Mouse (Mus musculus) adrenal gland, postnatal 10 days (tissue): ENCODE measurements at regions not wholly inside any gene's neighbourhood (a gene's known extent, or its start where the extent isn't known, plus 50 kb on each side); places are given as distances from the start of the nearest gene placed in this dataset.
A peak's percentile ranks its signal among the peaks of the same experiment; 100 is the strongest.

Experiments
- DNase-seq: peaks from one replicate; pipeline ENCODE4 v3.0.0; 2021; ENCODE audit warnings: mixed read lengths

DNA sequence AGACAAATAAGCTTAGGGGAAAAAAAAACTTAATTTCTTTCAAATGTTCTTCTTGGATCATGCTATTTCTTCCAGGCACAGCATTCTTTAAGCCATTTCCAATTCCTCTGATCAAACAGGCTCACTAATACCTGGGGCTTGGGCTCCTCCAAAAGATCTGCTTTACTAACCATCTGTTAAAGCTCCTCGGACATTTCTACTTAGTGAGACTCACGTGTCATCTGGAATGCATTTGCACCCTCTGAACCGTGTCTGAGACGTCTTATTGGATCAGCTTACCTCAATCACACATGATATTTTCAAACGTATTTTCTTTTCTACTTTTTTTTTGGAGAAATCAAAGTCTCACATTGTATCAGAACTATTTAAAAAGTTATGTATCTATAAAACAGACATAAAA lies 132.4 kb downstream of the Npr3 start:
- DNase-seq, result no peak

DNA sequence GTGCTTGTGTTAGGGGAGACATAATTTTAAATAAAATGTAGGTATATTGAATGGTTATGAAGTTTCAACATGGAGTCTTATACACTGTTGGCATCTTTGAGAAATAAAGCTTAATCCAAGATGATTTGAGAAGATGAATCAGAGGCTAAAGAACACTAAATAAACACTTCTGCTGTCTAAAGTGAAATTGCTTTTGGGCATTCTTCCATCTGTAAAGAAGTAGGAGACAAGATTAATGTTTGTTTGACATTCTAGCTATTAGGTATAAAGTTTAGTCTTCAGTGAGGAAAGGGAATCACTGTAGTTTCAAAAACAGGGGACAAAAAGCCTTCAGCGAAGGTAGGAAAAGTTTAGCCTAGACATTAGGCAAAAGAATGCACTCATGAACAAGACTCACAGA lies 136.5 kb downstream of the Npr3 start:
- DNase-seq, result no peak

DNA sequence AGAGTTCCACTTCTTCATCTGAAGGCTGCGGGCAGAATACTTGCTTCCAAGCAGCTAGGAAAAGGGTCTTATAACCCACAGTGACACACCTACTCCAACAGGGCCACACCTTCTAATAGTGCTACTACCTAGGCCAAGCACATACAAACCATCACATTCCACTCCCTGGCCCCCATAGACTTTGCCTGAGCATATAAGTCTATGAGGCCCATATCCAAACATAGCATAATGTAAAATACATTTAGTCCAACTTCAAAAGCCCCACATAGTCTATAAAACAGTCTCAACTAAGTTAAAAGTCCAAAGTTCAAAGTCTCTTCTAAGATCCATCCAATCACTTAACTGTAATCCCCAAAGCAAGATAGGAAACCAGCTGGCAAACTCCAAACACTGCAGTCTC lies 149.1 kb downstream of the Npr3 start:
- DNase-seq, result no peak

DNA sequence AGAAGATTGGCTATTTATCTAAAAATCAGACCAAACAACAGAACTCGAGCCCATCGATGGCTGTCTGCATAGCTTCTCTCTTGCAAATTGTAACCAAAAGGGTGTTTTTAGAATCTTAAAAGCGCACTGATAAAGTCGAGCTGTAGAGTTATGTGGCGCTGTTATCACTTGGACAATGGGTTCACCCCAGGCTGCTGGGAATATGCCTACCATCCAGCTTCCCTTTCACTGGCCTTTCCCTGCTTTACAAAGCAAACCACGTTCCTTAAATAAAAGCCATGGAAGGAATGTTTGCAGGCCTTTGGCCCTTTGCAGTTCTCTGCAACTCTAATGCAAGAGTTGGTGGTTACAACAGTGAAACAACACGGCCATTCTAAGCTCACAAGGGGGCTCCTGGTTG lies 150.3 kb downstream of the Npr3 start:
- no peak for DNase-seq

- peak; percentile 71 for DNase-seq
Observed at GRCm38 (mm10) chr15:11753216-11753615, 153.9 kb downstream of the Npr3 start.

DNA sequence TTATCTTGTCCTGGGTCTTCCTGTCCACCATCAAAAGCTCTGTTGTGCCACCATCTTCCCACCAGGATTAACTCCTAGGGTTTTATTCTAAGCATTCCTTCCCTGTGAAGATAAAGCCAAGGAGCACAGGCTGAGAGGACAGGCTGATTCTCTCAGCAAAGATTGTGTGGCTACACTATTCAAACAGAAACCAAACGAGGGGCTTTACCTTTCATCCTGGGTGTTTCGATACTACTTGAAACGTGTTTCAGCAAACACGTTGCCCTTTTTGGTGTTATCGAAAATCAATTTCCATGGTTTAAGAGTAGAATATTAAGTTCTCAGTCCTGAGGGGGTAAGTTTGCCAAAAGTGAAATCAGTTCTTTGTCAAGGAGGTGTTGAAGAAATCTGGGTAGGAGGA lies 156.2 kb downstream of the Npr3 start:
- no peak for DNase-seq

- no peak for DNase-seq
Observed at GRCm38 (mm10) chr15:11749509-11749908, 157.6 kb downstream of the Npr3 start.

DNA sequence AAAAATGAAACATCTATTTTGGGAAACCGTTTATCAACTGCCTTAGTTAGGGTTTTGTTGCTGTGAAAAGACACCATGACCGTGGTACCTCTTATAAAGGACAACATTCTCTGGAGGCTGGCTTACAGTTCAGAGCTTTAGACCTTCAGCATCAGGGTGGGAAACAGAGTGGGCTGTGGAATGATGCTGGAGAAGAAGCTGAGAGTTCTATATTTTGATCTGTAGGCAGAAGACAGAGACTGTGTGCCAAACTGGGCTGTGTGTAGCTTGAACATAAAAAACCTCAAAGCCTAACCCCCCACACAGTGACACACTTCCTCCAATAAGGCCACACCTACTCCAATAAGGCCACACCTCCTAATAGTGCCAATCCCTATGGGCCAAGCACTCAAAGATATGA lies 158.8 kb downstream of the Npr3 start:
- no peak for DNase-seq

DNA sequence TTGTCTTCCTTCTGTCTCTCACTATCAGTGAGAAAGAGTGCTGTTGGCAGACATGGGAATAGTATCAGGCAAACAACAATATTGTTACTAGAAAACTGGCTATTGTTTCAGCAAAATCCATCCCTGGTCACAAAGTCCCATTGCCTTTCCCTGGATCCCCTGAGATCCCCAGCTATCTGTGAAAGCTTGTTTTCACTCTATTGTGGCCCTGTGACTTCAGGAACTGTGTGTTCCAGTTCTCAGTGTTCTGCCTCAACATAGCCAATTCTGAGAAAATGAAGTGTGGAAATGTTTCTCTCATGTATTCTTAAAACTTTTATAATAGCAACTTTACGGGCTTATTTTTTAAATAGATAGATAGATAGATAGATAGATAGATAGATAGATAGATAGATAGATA lies 160.3 kb downstream of the Npr3 start:
- no peak for DNase-seq

GRCm38 (mm10) chr15:11745629-11746372 lies 161.3 kb downstream of the Npr3 start:
- DNase-seq, result no peak

DNA sequence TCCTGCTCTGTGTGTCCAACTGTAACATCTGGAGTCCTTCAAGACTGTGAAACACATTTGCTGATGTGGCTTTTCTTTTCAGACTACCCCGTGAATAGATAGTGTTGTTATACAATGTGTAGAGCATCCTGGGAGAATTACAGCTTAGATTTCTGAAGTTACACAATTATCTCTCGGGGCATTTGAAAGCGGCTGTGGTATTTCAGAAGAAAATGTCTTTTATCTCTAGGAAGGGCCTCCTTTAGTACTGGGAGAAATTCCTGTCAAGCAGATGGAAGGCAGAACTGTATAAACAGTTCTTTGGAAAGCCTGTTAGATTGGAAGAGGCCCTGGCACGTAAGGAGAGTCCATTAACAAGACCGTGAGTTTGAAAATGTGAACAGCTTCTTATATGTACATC lies 162.2 kb downstream of the Npr3 start:
- no peak for DNase-seq

- no peak for DNase-seq
Observed at GRCm38 (mm10) chr15:11744296-11744695, 162.8 kb downstream of the Npr3 start.

GRCm38 (mm10) chr15:11742820-11743219 lies 164.3 kb downstream of the Npr3 start:
- no peak for DNase-seq

- DNase-seq, result no peak
Observed at GRCm38 (mm10) chr15:11742346-11742729, 164.7 kb downstream of the Npr3 start.

GRCm38 (mm10) chr15:11741598-11742345 lies 165.3 kb downstream of the Npr3 start:
- no peak for DNase-seq

GRCm38 (mm10) chr15:11737436-11738000 lies 169.6 kb downstream of the Npr3 start:
- DNase-seq, result no peak

- DNase-seq, result no peak
Observed at GRCm38 (mm10) chr15:11734639-11735265, 172.3 kb downstream of the Npr3 start.

GRCm38 (mm10) chr15:11729381-11729780 lies 177.7 kb downstream of the Npr3 start:
- no peak for DNase-seq

DNA sequence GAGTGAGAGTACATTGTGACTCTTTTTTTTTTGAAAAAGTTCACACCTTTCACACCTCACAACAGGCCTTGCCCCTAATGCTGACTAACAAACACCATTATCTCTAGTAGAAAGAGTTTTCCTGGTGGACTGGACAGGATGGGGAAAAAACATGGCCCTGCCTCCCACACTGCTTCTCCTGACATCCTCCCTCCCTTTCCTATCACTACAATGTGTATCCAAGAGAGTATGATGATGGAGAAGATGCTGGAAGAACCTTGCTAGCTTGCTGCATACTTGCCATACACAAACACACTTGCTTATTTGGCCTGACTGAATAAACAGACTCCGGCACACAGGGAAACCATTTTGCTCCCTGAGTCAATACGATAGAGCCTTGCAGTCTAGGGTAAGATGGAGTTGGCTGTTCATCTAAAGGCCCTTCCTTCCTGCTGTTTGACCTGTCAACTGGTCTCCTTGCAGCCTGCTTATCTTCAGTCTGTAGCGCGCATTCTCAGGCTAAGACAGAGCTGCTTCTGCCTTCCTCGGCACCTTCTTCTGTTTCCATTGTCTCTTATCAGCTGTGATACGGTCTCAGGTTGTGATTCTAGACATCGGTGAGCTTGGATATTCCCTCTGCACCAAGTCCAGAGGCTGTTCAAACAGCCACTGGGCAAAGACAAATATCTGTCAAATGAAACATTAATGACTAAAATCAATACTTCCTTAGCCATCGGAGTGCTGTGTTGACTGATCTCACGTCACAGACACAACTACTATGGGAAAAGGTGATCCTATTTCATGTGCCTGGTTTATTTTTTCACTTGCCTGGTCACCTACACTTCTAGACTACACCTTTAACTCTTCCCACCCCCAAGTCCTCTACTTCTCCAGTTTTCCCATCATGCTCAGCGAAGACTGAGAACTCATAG lies 181.2 kb downstream of the Npr3 start:
- no peak for DNase-seq

- DNase-seq, result no peak
Observed at GRCm38 (mm10) chr15:11720645-11721044, 186.4 kb downstream of the Npr3 start.

DNA sequence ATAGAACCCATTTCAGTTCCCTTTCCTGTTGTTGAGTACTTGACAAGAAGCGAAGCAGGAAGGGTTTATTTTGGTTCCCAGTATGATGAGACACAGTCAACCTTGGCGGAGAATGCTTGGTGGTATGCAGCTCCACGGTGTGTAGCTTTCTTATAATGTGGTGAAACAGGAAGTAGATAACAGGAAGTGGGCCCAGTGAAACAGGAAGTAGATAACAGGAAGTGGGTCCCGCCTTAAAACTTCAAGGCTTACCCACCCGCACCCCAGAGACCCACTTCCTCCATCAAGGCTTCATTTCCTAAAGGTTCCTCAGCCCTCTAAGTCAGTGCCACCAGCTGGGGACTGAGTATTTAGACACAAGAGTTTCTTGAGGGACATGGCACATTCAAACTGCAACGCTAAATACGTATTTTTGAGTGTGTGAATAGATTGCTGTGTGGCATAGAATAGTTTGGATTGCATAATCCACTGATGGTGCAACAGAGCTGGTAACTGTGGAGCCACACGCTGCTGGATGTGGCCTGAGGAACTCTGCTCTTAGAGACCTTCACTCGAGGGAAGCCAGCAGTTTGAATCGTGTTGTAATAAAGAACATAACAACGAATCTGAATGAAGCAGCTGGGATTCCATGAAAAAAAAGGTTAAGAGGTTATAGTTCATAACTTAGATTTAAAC lies 190.8 kb downstream of the Npr3 start:
- DNase-seq, result peak; percentile 4
